Mouse (Mus musculus) gastrocnemius, adult 18-20 months (tissue): Measurements from ENCODE around the gene Gng13. TPM values are rescaled to one million over a fixed set of nuclear protein-coding genes. Genes with fewer than 3 reads are reported as not detected.
A peak's percentile ranks its signal among the peaks of the same experiment; 100 is the strongest.

ENCODE experiments used
- DNase-seq: peaks from one replicate; pipeline ENCODE4 v3.0.0; 2021; ENCODE audit warnings: low spot score
- long read RNA-seq, 2 experiments: library from polyadenylated mRNA; stranded (forward); transcript quantifications; one replicate each; pipeline ENCODE4 v2.0.0; 2021
- total RNA-seq, 2 experiments: library from RNA; stranded (reverse); gene quantifications; 2 replicates each; pipeline ENCODE4 v1.2.3; 2021

The Gng13 gene
- total RNA-seq: not detected
- long read RNA-seq, experiment 1: 0 reads
- long read RNA-seq, experiment 2: 0 reads

DNA sequence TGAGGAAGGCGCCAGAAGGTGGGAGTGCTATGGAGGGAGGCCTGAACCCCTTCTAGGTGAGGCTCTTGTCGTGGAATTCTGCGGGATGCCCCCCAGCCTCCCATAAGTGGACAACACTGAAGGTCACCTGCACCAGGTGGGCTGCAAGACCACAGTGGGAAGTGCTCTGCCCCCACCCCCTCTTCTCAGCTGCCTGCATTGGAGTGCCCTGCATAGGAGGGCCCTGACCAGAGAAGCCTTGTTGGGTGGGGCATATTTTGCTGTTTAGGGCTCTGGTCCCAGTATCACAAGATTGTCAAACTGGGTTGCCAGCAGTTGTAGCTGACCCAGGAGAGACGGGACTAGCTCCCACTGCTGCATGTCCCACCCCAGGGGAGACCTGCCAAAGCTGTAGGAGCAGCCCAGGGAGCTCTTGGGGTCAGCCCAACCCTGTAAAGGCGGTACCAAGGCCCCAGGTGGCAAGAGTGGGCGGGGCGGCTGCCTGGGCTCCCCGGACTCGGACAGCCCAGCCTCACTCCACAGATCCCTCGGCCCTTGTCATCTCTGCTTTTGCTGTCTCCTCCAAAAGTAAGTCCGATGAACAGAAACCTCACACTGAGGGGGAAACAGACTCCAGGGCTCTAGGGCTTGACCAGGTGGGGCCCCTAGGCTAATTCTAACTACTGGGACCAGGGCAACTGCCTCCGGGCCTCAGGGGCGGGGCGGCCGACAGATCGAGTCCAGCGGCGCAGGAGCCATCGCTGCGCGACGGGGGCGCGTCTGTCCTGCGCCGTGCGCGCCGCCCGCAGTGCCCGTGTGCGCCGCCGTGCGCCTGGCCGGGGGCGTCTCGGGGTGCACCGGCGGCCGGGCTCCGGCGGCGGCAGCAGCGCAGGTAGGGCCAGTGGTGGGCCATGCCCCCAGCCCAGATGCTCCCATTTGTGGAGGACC is at the start of gene Gng13:
TSS of gene Gng13 (plus strand) at position 461 of the 927 bp plus-strand sequence.
- no peak for DNase-seq

DNA sequence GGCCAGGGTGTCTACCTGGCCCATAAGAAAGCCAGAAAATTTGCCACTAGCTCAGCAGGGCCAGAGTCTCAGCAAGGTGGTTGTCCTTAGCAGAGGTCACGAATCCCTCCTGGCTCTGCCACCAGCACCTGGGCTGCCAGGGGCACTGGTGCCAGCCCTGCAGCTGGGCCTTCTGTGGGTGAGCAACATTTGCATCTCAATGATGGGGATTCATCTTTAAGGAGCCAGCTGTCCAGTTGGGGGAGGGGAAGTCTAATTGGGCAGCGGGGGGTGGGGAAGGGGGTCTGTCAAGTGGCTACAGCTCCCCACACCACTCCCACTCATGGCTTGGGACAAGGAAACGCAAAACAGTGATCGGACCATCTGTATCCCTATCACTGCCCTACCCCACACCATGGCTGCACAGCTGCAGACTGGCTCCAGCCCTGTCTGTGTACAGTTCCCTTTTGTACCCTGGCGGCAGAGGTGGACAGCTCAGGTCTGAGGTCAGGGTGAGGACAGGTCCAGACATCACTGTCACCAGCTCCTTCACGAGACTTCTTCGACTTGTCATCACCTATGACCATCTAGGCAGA is 48.4 kb upstream of the Gng13 start:
- no peak for DNase-seq

DNA sequence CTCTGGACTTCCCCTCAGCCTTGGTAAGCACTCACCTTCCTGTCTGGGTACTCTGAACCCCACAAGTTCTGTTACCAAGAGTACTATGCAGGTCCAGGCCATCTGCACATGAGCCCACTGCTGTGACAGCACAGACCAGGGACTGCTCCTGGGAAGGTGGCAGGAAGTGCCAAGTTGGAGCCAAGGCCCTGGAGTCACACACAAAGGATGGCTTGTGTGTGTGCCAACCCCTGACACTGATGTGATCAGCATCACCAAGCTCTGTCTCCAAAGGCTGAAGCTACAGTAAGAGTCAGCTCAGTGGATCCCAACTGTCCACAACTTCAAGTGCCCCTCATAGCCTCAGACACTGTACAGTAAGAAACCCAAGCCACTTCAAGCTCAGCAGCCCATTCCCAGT is 44.0 kb upstream of the Gng13 start:
- no peak for DNase-seq

DNA sequence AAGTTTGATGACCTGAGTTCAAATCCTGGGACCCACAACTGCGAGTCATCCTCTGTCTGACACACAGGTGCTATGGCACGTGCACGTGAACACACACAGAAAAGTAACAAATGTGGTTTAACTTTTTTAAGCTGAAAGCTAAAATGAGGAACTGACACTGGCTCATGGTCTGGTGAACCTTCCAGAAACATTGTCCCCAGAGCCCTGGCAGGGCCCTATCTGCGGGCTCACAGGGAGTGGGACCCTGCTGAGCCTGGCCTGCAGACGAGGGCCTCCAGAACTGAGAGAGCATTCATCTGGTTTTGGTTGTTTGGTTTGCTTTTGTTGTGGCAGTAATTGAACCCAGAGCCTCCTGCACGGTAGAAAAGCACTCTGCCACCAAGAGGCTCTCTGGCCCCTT is 39.0 kb upstream of the Gng13 start:
- no peak for DNase-seq

DNA sequence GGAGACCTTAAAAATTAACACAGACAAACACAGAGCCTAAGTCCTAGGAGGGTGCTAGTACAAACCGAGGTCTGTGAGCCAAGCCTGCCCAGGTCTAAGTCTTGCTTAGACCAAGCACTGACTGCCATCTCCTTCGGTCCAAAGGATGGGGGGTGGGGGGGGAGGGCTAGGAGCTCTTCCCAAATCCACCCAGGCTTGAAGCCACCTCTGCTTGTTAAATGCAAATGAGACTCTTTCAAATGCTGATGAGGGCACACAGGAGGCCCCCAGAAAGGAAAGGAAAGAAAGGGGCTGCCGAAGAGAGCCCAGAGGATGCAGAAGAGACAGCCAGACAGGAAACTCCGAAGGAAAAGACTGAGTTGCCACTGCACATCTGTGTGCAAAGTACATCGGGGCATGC is 37.2 kb upstream of the Gng13 start:
- no peak for DNase-seq

DNA sequence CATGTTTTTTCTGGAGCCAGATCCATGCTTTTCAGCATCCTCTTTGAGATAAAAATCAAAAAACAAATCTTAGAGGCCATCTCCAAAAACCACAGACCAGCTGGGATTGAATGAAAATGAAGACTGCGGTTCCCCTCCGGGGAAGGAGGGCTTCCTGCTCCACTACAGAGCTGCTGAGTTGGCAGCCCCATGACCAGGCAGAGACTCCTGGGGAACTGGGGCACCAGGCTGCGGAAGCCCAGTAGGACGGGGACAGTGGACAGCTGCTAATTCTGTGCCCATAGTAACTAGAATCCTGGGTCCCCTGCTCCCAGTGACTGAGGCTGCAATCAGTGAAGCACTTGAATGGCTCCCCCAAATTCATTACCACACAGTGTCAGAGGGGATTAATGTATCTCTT is 35.3 kb upstream of the Gng13 start:
- DNase-seq: no peak

DNA sequence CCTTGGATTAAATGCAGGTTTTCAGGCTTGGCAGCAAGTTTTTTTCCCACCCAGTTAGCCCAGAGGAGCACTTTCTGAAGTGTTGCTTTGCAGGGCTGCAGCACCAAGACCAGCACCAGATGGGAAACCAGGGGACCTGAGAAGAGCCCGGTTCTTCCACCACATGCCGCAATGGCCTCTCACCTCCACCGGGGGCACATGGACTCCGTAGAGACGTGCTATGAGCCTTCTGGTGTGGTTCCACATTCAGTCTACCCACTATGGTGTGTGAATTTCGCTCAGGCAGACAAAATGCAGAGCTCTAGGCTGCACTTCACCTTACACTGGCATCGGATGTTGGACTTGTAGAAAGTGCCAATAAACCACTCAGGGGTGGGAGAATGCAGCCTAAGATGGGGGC is 30.6 kb upstream of the Gng13 start:
- no peak for DNase-seq

DNA sequence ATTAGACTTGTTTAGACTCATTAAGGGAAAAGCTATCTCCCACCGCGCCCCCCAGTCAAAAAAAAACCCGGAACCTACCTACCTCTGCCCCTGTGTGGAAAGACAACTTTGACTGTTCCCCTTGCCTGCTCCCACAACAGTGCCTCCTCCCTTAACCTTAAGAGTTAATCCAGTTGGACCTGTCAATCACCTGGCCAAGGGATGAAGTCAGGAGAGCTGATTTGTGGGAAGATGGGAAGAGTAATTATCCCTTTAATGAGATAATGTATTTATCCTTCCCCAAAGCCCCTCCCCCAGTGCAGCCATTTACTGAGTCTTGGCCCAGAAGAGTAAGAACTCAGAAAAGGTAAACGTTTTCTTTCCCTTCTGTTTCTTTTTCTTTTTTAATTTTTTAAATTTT is 28.0 kb upstream of the Gng13 start:
- no peak for DNase-seq

DNA sequence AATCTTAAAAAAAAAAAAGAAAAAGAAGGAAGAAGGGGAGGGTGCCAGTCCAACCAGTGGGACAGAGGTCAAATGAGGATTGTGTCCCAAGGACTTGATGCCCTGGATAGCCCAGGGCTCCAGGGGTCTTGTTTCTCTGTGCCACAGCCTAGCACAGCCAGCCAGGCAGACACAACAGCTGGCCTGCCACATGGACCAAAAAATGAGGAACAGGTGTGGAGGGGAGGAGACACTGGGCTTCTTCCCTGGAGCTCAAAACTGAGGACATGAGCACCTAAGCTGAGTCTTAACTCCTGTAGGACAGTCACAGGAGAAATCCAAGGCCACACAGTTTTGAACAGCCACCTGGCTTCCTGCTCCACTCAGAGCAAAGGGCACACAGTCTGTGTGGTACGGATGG is 20.7 kb upstream of the Gng13 start:
- DNase-seq: no peak

DNA sequence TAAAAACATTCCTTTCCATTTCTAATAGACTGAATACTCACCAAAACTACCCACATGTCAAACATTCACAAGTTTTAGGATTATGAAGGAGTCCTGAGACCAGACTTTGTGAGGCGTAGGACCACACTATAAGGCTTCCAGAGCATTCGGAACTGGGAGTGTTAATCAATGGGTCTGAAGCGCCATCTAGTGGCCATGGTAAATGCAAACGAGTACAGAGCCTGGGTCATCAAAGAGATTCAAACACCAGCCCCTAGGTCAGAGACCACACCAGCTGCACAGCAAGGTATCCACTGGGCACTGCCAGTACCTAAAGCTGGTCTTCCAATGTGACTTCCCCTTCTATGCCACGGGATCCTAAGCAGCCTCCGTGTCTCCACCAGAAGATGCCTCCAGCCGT is 18.5 kb upstream of the Gng13 start:
- peak; percentile 77 for DNase-seq

DNA sequence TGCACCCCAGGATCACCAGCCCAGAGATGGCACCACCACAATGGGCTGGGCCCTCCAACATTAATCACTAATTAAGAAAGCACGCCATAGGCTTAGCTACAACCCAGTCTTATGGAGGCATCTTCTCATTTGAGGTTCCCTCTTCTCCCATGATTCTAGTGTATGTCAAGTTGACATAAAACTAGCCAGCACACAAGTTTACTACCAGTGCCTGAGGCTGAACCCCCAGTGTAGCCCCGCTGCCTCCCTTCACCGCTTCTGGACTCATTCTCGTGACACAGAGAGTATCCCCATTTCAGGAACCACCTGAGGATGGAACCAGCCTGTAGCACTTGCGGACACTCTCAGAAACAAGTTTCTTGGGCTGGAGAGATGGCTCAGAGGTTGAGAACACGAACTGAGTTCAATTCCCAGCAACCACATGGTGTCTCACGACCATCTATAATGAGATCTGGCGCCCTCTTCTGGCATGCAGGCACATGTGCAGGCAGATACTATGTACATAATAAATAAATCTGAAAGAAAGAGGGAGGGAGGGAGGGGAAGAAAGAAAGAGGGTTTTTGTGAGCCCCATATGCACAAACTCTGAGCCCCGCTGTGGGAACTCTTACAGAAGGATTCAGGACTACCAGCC is 16.0 kb upstream of the Gng13 start:
- no peak for DNase-seq

DNA sequence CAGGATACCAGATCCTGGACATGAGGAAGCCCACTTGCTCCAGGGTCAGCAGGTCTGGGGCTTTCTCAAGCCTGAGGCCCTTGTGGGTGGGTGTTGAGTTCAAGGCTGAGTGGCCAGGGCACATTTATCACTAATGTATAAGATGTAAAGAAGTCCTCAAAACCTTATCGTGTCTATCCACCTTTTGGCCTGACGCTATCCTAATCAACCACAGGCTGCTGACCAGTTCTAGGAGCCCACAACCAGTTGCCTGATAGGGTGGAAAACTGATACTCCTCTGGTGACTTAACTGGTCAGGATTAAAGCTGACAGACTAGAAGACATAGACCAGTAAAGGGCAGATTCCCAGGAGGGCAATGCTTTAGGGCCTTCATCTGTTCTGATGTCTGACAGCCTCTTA is 7.0 kb upstream of the Gng13 start:
- DNase-seq: no peak

DNA sequence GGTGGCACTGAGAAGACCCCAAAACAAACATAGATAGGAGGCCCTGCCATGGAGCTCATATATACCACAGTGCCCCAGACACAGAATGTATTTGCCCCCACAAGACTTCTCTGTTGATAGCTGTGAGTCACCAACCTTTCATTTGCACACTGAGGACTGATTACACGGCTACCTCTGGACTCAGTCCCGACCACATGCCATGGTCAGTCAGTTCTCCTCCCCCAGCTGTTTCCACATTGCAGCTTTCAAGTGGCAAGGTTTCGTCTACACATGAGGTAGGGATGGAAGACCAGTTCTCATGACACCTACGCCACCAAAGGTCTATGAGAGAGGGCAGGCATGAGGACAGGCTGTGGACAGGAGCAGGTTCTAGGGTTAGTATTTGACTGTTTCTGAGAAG is 5.8 kb upstream of the Gng13 start:
- DNase-seq: no peak

DNA sequence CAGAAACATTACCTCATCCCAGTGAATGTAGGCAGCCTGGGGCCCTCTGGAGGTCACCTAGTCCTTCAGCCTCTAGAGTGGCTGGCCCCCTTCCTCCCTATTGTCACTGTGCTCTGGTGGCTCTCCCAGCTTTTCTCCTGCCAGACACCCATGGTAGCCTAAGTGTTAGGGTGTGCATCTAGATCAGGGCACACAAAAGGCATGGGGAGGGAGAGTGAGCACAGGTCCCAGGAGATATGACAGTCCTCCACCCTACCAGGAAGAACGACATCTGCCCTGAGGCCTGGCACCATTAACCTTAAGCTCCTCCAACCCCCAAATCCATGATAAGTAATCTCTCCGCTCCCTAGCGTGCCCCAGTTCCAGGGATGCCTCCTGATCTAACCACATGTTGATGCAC is 1.3 kb upstream of the Gng13 start:
- no peak for DNase-seq

DNA sequence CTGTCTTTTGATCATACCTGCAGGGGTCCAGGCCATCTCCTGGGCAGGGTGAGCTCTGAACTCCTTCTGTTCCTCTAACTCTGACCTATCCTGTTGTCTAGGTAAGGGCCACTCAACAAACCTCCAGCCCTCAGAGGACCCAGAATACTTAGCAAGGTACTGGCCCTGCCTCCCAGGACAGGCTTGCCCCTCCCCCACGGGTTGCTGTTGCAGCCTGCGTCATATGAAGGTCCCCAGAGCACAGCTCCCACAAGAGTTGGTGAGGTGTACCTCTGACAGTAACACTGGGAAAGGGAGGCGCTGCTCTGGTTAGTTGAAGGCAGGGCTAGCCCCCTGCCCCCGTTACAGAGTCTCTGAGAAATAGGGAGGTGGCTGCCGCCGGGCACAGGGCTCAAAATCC is 841 bp upstream of the Gng13 start:
- no peak for DNase-seq

DNA sequence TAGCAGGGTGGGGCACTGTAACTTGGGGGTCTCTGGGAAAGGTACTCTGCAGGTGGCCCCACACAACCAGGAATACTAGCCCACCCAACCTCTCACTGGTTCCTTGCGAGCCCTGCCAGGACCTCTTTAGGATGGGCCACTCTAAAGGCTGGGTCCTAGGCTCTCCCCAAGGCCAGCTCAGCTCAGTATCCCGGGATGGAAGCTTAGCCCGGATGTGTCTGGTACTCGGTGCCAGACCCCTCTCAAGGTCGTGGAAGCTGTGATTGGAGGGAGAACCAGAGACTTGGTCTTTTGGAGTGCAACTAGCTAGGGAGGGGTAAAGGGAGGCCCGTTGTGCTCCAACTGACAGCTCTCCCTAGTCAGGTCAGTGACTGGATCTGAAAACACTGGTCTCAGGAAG is 720 bp downstream of the Gng13 start:
- DNase-seq: no peak

DNA sequence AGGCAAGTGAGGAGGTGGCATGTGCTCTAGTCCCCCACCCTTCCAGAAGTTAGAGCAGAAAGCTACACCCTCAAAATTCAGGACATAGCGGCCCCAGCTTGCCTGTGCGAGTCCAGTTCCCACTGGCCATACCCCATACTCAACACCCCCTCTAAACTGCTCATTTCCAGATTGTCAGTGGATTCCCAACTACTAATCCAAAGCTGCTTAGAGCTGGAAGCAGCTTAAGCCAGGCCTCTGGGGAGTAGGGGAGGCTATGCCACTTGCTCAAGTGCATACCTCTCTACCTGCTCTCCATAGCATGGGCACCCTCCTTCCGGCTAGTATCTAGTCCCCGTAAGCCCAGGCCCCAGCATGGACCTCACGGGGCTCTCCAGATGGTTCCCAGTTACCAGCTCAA is 4.5 kb downstream of the Gng13 start:
- DNase-seq: no peak

DNA sequence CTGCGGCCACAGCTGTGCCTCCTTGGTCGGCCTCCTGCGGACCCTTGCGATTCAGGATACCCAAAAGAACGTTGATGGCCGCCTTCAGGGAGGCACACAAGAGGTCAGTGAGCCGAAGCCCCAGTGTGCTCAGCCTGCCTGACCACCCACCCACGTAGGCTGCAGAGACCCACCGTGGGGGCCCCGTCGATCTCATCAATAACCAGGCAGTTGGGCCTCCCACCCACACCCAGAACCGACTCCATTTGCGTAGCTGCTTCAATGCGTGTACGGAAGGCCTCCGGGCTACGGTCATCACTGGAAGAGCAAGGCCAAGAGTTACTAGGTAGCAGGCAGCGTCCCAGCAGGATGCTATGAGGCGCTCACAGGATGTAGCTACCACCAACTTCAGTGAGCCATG is 6.5 kb downstream of the Gng13 start:
- DNase-seq: no peak

DNA sequence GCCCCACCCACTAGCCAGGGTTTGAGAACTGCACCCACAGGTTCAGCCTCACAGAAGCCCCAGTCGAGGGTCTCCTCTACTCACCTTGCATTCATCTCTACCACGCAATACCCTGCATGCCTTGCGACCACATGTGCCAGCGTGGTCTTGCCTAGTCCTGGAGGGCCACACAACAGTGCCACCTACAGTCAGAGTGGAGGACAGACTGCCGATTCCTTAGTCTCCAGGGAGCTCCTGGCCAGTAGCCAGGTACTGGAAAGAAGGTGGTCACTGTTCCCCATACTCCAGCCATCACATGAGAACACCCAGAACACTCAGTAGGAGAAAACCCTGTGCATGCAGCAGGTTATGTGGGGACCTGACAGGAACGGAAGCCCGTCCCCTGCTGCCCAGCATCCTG is 6.9 kb downstream of the Gng13 start:
- DNase-seq: no peak

DNA sequence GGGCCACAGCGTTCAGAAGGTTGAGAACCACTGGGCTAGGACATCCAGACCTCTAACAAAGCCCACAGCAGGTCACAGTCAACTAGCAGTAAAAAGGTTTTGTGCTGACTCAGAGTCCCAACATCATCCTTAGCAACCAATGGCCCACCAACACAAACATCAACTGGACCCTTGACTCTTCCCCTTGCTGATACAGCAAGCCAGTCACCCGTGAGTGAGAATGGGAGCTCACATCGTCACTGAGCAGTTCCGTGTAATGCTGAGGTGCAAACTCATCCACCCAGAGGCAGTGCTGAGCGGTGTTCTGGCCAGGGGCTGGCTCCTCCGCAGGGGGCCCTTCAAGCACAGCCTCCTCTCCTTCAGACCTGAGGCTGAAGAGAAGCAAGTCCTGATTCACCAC is 8.3 kb downstream of the Gng13 start:
- no peak for DNase-seq

DNA sequence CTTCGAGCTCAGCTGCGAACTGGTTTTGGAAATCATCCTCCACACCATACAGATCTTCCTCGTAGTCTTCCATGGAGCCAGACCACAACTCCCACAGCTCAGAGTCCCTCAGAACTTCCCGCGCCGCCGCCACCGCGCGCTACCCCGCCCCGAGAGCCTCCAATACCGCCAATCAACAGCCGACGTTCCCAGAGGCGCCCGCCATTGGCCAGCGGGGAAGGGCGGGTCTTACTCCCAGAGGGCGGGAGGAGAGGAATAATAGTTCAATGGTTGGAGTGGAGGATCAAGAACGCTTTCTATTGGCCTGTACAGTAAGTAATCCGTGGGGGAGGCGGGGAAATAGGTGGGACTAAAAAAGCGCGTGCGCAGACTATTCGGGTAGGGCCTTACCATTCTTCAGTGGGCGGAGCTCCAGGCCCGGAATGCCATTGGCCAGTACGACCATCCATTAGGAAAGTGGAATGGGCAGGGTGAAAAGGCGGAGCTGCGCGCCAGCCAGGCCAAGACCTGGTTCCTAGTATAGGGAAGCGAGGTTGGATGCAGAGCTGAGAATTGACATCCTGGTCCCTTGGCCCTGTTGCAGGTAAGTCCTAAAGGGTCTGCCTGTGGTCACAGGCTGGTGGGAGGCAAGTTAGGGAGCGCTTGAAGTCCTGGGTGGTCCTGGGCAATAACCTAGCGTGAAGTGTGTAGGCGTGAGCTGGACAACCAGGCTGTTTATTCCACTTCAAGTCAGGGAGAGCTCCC is 10.5 kb downstream of the Gng13 start, which contains the start of the genes Chtf18 and Rpusd1:
TSS of gene Chtf18 (minus strand) at position 155 of the 744 bp plus-strand sequence.
TSS of gene Rpusd1 (plus strand) at position 406 of the 744 bp plus-strand sequence.
- peak; percentile 100 for DNase-seq

DNA sequence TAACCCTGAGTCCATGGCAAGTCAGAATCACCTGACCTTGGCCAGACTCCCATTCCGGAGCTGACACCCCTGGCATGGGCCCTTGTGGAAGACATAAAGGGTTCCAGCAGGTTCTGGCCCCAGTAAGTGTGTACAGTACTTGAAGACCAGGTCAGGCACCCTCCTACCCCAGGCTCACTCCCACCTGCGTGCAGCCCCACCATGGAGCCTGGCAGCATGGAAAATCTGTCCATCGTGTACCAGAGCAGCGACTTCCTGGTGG is 11.0 kb downstream of the Gng13 start:
- peak; percentile 41 for DNase-seq
